Mouse (Mus musculus): ENCODE data around the gene Epha1. TPM values are rescaled to one million over a fixed set of nuclear protein-coding genes. Genes with fewer than 3 reads are reported as not detected.

Gene Epha1
- total and polyA plus RNA-seq, 3 experiments: 0.04 TPM; not detected in 2

- H3K9ac ChIP-seq (ENCODE audit: control insufficient read depth, low read depth, low read length, poor library complexity, severe bottlenecking): no peak overlapping the region
- H3K27ac ChIP-seq (ENCODE audit: control insufficient read depth, low read depth, low read length): no peak overlapping the region
- no peaks in the 10 kb centered on the region for H3K9me3 ChIP-seq (replicated peaks; ENCODE audit: insufficient read depth, low read length)
- no peaks in the 10 kb centered on the region; a peak in 1 of 4 replicates for H3K27me3 ChIP-seq (ENCODE audit: control insufficient read depth in 1 of 2, insufficient read depth in 2 of 2, low read length in 2 of 2)
- no peaks in the 10 kb centered on the region; a peak in 1 of 4 replicates for H3K4me1 ChIP-seq (ENCODE audit: control insufficient read depth in 1 of 2, insufficient read depth in 2 of 2, low read length in 2 of 2)
- no peaks in the 10 kb centered on the region for H3K36me3 ChIP-seq (ENCODE audit: control insufficient read depth in 1 of 2, insufficient read depth in 2 of 2, low read length in 2 of 2)
- H3K4me3 ChIP-seq (ENCODE audit: control insufficient read depth in 1 of 2, insufficient read depth in 1 of 2, low read depth in 2 of 2, low read length in 2 of 2): no peak overlapping the region
- H3K79me2 ChIP-seq (ENCODE audit: control insufficient read depth, insufficient read depth, low read length, poor library complexity): no peaks in the 10 kb centered on the region
- peak; percentile 19 for DNase-seq (ENCODE audit: low read depth, low spot score)
- no peak for TF ChIP-seq KAT2A (conservative IDR thresholded peaks at IDR 0.05; ENCODE audit: low read depth, low read length)
- no peak for TF ChIP-seq NRF1 (IDR thresholded peaks at IDR 0.05; ENCODE audit: insufficient read depth, low read depth, low read length, poor library complexity, severe bottlenecking)
- TF ChIP-seq E2F4 (IDR thresholded peaks at IDR 0.05; ENCODE audit: borderline replicate concordance, low read depth, low read length): no peak
- TF ChIP-seq TAL1 (IDR thresholded peaks at IDR 0.05; ENCODE audit: low read length): no peak
- no peak for TF ChIP-seq ZMIZ1 (IDR thresholded peaks at IDR 0.05; ENCODE audit: low read depth, low read length)
- TF ChIP-seq ZC3H11A (IDR thresholded peaks at IDR 0.05; ENCODE audit: low read depth, low read length): no peak
- no peak for TF ChIP-seq UBTF (IDR thresholded peaks at IDR 0.05; ENCODE audit: borderline replicate concordance, insufficient read depth, low read depth, low read length)
- no peak for TF ChIP-seq EP300 (IDR thresholded peaks at IDR 0.05; ENCODE audit: low read depth in 1 of 2, low read length in 2 of 2)
- no peak for TF ChIP-seq MYC (IDR thresholded peaks at IDR 0.05; ENCODE audit: low read depth, low read length)
- no peak for TF ChIP-seq USF2 (IDR thresholded peaks at IDR 0.05; ENCODE audit: borderline replicate concordance in 1 of 2, insufficient read depth in 1 of 2, low read depth in 1 of 2, low read length in 2 of 2)
- no peak for TF ChIP-seq POLR2AphosphoS2 (IDR thresholded peaks at IDR 0.05; ENCODE audit: low read length)
- TF ChIP-seq TBP (IDR thresholded peaks at IDR 0.05; ENCODE audit: low read depth, low read length): no peak
- TF ChIP-seq GABPA (IDR thresholded peaks at IDR 0.05; ENCODE audit: low read depth, low read length): no peak
- no peak for TF ChIP-seq MXI1 (IDR thresholded peaks at IDR 0.05; ENCODE audit: low read depth, low read length)
- no peak for TF ChIP-seq POLR2A (IDR thresholded peaks at IDR 0.05; ENCODE audit: control insufficient read depth in 1 of 2, insufficient read depth in 1 of 2, low read depth in 1 of 2, low read length in 2 of 2, poor library complexity in 1 of 2)
- no peak for TF ChIP-seq CHD1 (IDR thresholded peaks at IDR 0.05; ENCODE audit: low read depth, low read length)
Measured at GRCm38 (mm10) chr6:42376504-42377019, 3.5 kb upstream of the Epha1 start.

GRCm38 (mm10) chr6:42376016-42376415, 2.9 kb upstream of the Epha1 start:
- Histone ChIP-seq H3K36me3 (ENCODE audit: control insufficient read depth in 1 of 2, insufficient read depth in 2 of 2, low read length in 2 of 2) (no peaks in the 10 kb centered on the region), H3K27ac (ENCODE audit: control insufficient read depth, low read depth, low read length) (no peak overlapping the region), H3K4me1 (ENCODE audit: control insufficient read depth in 1 of 2, insufficient read depth in 2 of 2, low read length in 2 of 2) (no peaks in the 10 kb centered on the region; a peak in 1 of 4 replicates), H3K9me3 (replicated peaks; ENCODE audit: insufficient read depth, low read length) (no peaks in the 10 kb centered on the region), H3K79me2 (ENCODE audit: control insufficient read depth, insufficient read depth, low read length, poor library complexity) (no peaks in the 10 kb centered on the region), H3K4me3 (ENCODE audit: control insufficient read depth in 1 of 2, insufficient read depth in 1 of 2, low read depth in 2 of 2, low read length in 2 of 2) (no peak overlapping the region), H3K9ac (ENCODE audit: control insufficient read depth, low read depth, low read length, poor library complexity, severe bottlenecking) (no peak overlapping the region), H3K27me3 (ENCODE audit: control insufficient read depth in 1 of 2, insufficient read depth in 2 of 2, low read length in 2 of 2) (no peaks in the 10 kb centered on the region; a peak in 2 of 4 replicates)
- no peak for DNase-seq (ENCODE audit: low read depth, low spot score)
- TF ChIP-seq MXI1 (IDR thresholded peaks at IDR 0.05; ENCODE audit: low read depth, low read length) (no peak), MEF2A (IDR thresholded peaks at IDR 0.05; ENCODE audit: extremely low read depth, insufficient replicate concordance, low read depth, low read length, poor library complexity, severe bottlenecking) (no peak), USF2 (IDR thresholded peaks at IDR 0.05; ENCODE audit: borderline replicate concordance in 1 of 2, insufficient read depth in 1 of 2, low read depth in 1 of 2, low read length in 2 of 2) (no peak), RCOR1 (IDR thresholded peaks at IDR 0.05; ENCODE audit: low read depth, low read length) (no peak), UBTF (IDR thresholded peaks at IDR 0.05; ENCODE audit: borderline replicate concordance, insufficient read depth, low read depth, low read length) (no peak), TCF12 (IDR thresholded peaks at IDR 0.05; ENCODE audit: low read depth, low read length) (no peak)

All from MEL (cell line).